Mouse (Mus musculus): Measurements from ENCODE around the gene Msi2.

DNA sequence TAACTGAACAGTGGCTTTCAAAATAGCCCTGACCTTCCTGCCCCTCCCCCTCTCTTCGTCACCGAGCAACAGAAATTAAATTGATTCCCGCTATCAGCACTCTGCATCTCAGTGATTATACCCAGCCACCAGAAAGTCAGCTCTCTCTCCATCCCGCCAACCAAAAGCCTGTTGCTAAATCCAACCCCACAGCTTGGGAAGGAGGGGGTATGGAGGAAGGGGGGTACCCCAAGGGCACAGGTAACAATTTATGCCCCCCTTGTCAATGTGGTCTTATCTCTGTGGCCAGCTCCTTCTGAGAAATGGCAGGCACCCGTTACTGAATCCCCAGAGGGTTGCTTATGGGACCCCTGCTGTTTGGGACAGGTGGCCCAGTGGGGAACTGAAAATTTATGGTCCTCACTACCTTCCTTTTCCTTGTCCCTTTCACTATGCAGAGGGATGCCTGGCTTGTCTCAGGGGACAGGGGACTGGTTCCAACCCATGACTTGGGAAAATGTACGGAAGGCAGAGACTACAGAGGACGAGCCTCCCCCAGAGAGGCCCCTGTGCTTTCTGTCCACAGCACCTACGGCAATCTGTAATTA, 163.0 kb downstream of the Msi2 start:
- TF ChIP-seq GATA1 (IDR thresholded peaks at IDR 0.05; ENCODE audit: borderline replicate concordance, low read length), result no peak
- no peak for TF ChIP-seq FLI1 (IDR thresholded peaks at IDR 0.05; ENCODE audit: low read length)
